8 mouse cellular contexts compared by ENCODE assay signal in genomic region chr11:67110168-67110948, GRCm38 (mm10). TPM values are rescaled to one million over a fixed set of nuclear protein-coding genes. Genes with fewer than 3 reads are reported as not detected.
DNase-seq lines count a peak whose midpoint lies in the region; ATAC-seq and TF ChIP-seq lines count a peak whose summit lies in the region.

No protein-coding gene starts in this region.

- no peak overlapping the region for H3K9ac ChIP-seq in heart, adult 2 months (ENCODE audit: low read depth, low read length)
- no peak overlapping the region for H3K9ac ChIP-seq in heart, embryonic 11.5 days (ENCODE audit: low read depth, low read length)
- no peak overlapping the region for H3K9ac ChIP-seq in forebrain, embryonic 14.5 days (ENCODE audit: low read length)
- H3K9ac ChIP-seq in hindbrain, embryonic 16.5 days (ENCODE audit: low read depth, low read length), result no peak overlapping the region

- no peaks in the 10 kb centered on the region for H3K27me3 ChIP-seq in heart, adult 2 months (ENCODE audit: control insufficient read depth, insufficient read depth, low read length)
- peaks cover 3% of the 10 kb centered on the region; the same call in 1 of the 2 replicates for H3K27me3 ChIP-seq in heart, embryonic 11.5 days (ENCODE audit: control insufficient read depth, insufficient read depth, low read length)
- no peaks in the 10 kb centered on the region for H3K27me3 ChIP-seq in forebrain, embryonic 14.5 days (replicated peaks; ENCODE audit: control insufficient read depth, insufficient read depth, low read length)
- no peaks in the 10 kb centered on the region for H3K27me3 ChIP-seq in hindbrain, embryonic 16.5 days (replicated peaks; ENCODE audit: control insufficient read depth, insufficient read depth, low read length)
- H3K27me3 ChIP-seq in midbrain, embryonic 10.5 days (ENCODE audit: low read depth, poor library complexity, severe bottlenecking), result peaks cover 14% of the 10 kb centered on the region; the same call in 1 of the 2 replicates

- no peaks in the 10 kb centered on the region for H3K4me1 ChIP-seq in heart, adult 2 months (ENCODE audit: control insufficient read depth, insufficient read depth, low read length)
- H3K4me1 ChIP-seq in heart, embryonic 11.5 days (ENCODE audit: control insufficient read depth, insufficient read depth, low read length), result peaks cover 9% of the 10 kb centered on the region; the same call in 1 of the 2 replicates
- H3K4me1 ChIP-seq in forebrain, embryonic 14.5 days (ENCODE audit: control insufficient read depth, insufficient read depth, low read length), result no peaks in the 10 kb centered on the region
- H3K4me1 ChIP-seq in hindbrain, embryonic 16.5 days (ENCODE audit: control insufficient read depth, insufficient read depth, low read depth, low read length), result no peaks in the 10 kb centered on the region; the same call in 1 of the 2 replicates
- H3K4me1 ChIP-seq in midbrain, embryonic 10.5 days, result peaks cover 11% of the 10 kb centered on the region

- TF ChIP-seq POLR2A in heart, adult 2 months (IDR thresholded peaks at IDR 0.05; ENCODE audit: insufficient read depth, low read depth, low read length), result no peak

- no peaks in the 10 kb centered on the region for H3K9me3 ChIP-seq in heart, embryonic 11.5 days (replicated peaks; ENCODE audit: control insufficient read depth, low read length)
- no peaks in the 10 kb centered on the region for H3K9me3 ChIP-seq in forebrain, embryonic 14.5 days (replicated peaks; ENCODE audit: control insufficient read depth, low read length)
- H3K9me3 ChIP-seq in hindbrain, embryonic 16.5 days (ENCODE audit: control insufficient read depth, low read length), result no peaks in the 10 kb centered on the region
- no peaks in the 10 kb centered on the region for H3K9me3 ChIP-seq in midbrain, embryonic 10.5 days (replicated peaks)

- WGBS in heart, adult 2 months, result 34% methylated on average over 5 of the region's 5 CpGs
- WGBS in heart, embryonic 11.5 days (ENCODE audit: insufficient replicate concordance), result 34% methylated on average over 5 of the region's 5 CpGs
- 39% methylated on average over 5 of the region's 5 CpGs for WGBS in forebrain, embryonic 14.5 days
- 31% methylated on average over 5 of the region's 5 CpGs for WGBS in hindbrain, embryonic 16.5 days
- WGBS in midbrain, embryonic 10.5 days, result 36% methylated on average over 5 of the region's 5 CpGs

- TF ChIP-seq CTCF in heart, adult 2 months (IDR thresholded peaks at IDR 0.05), result peak; percentile 97

- ATAC-seq in heart, embryonic 11.5 days (replicated peaks; ENCODE audit: insufficient number of reproducible peaks, low FRiP score, low TSS enrichment), result no peak
- ATAC-seq in forebrain, embryonic 14.5 days, result peak; percentile 57
- ATAC-seq in hindbrain, embryonic 16.5 days, result peak; percentile 61

- intact Hi-C loops in heart, adult 2 months (cut with DNase I), result loop anchor here (2.0 to 5.0 kb wide), 2 partner anchors 536 to 567 kb away; no protein-coding TSS in a partner anchor

- 0 out of 2 replicates have a peak, but pooled peaks have one; percentile 11 for TF ChIP-seq EP300 in heart, adult 2 months (IDR thresholded peaks at IDR 0.05; ENCODE audit: insufficient read depth, low read depth, low read length)

- no peaks in the 10 kb centered on the region for H3K79me2 ChIP-seq in heart, adult 2 months (replicated peaks; ENCODE audit: control insufficient read depth, insufficient read depth, low read length)

- H3K4me3 ChIP-seq in heart, adult 2 months, result no peak overlapping the region
- H3K4me3 ChIP-seq in heart, embryonic 11.5 days (ENCODE audit: low read depth, low read length), result no peak overlapping the region
- H3K4me3 ChIP-seq in forebrain, embryonic 14.5 days (ENCODE audit: low read depth, low read length), result no peak overlapping the region
- H3K4me3 ChIP-seq in hindbrain, embryonic 16.5 days (ENCODE audit: low read length), result no peak overlapping the region
- H3K4me3 ChIP-seq in midbrain, embryonic 10.5 days, result no peak overlapping the region

- peak; percentile 37 to 64 for DNase-seq in heart, adult 2 months
- DNase-seq in cerebellum, adult 11 months, result peak; percentile 90
- DNase-seq in forebrain, embryonic 14.5 days (ENCODE audit: low spot score), result peak; percentile 86
- peak; percentile 86 to 92 for DNase-seq in left cerebral cortex, adult 18-20 months (ENCODE audit: low spot score in 2 of 2)
- DNase-seq in midbrain, embryonic 10.5 days (ENCODE audit: low spot score), result peak; percentile 65
- peak; percentile 89 for DNase-seq in right cerebral cortex, postnatal 4 days

- H3K36me3 ChIP-seq in heart, adult 2 months (ENCODE audit: control insufficient read depth, insufficient read depth, low read length), result no peaks in the 10 kb centered on the region
- H3K36me3 ChIP-seq in heart, embryonic 11.5 days (ENCODE audit: control insufficient read depth, insufficient read depth, low read length), result no peaks in the 10 kb centered on the region
- H3K36me3 ChIP-seq in forebrain, embryonic 14.5 days (ENCODE audit: control insufficient read depth, insufficient read depth, low read length), result no peaks in the 10 kb centered on the region
- H3K36me3 ChIP-seq in hindbrain, embryonic 16.5 days (ENCODE audit: control insufficient read depth, insufficient read depth, low read length), result no peaks in the 10 kb centered on the region
- no peaks in the 10 kb centered on the region for H3K36me3 ChIP-seq in midbrain, embryonic 10.5 days

- H3K4me2 ChIP-seq in heart, embryonic 11.5 days, result no peak overlapping the region
- no peak overlapping the region for H3K4me2 ChIP-seq in forebrain, embryonic 14.5 days (ENCODE audit: low read length)
- no peak overlapping the region for H3K4me2 ChIP-seq in hindbrain, embryonic 16.5 days (ENCODE audit: low read length)

- H3K27ac ChIP-seq in heart, adult 2 months, result no peak overlapping the region
- H3K27ac ChIP-seq in heart, embryonic 11.5 days (ENCODE audit: low read depth, low read length), result no peak overlapping the region
- no peak overlapping the region for H3K27ac ChIP-seq in forebrain, embryonic 14.5 days (ENCODE audit: low read depth, low read length)
- H3K27ac ChIP-seq in hindbrain, embryonic 16.5 days (ENCODE audit: low read depth, low read length), result no peak overlapping the region
- H3K27ac ChIP-seq in midbrain, embryonic 10.5 days (replicated peaks), result no peak overlapping the region

RNA-seq across cellular contexts. Expression of gene Myh3, which starts 32.3 kb away (rescaled TPM):
- not detected for total RNA-seq in heart, adult 2 months (2021)
- polyA plus RNA-seq in heart, adult 2 months (2012; rRNA removed), result not detected in 2 replicates
- polyA plus RNA-seq in heart, embryonic 11.5 days (2014; fragmentation: Nextera tagmentation; extraction: Ambion mirVana), result 0.44 and 0.56 TPM in 2 replicates
- 0.04 and 0.06 TPM in 2 replicates for polyA plus RNA-seq in forebrain, embryonic 14.5 days (2014; fragmentation: Nextera tagmentation; extraction: Ambion mirVana)
- 0.29 and 11.0 TPM in 2 replicates for polyA plus RNA-seq in hindbrain, embryonic 16.5 days (2015; fragmentation: Nextera tagmentation; extraction: Ambion mirVana)
- total RNA-seq in left cerebral cortex, adult 18-20 months (2021), result 1 to 10 TPM; 4.1 to 4.2 TPM
- polyA plus RNA-seq in midbrain, embryonic 10.5 days (2016; fragmentation: Nextera tagmentation; extraction: Ambion mirVana), result 0.11 and 0.37 TPM in 2 replicates

RNA-seq across cellular contexts. Expression of gene Sco1, which starts 57.9 kb away (rescaled TPM):
- 10 to 100 TPM; 18.3 to 20.1 TPM for total RNA-seq in heart, adult 2 months (2021)
- polyA plus RNA-seq in heart, adult 2 months (2012; rRNA removed), result 7.8 and 12.0 TPM in 2 replicates
- 24.2 and 24.9 TPM in 2 replicates for polyA plus RNA-seq in heart, embryonic 11.5 days (2014; fragmentation: Nextera tagmentation; extraction: Ambion mirVana)
- 9.3 and 10.3 TPM in 2 replicates for polyA plus RNA-seq in forebrain, embryonic 14.5 days (2014; fragmentation: Nextera tagmentation; extraction: Ambion mirVana)
- 9.6 and 12.0 TPM in 2 replicates for polyA plus RNA-seq in hindbrain, embryonic 16.5 days (2015; fragmentation: Nextera tagmentation; extraction: Ambion mirVana)
- 10 to 100 TPM; 10.8 TPM for total RNA-seq in left cerebral cortex, adult 18-20 months (2021)
- polyA plus RNA-seq in midbrain, embryonic 10.5 days (2016; fragmentation: Nextera tagmentation; extraction: Ambion mirVana), result 20.3 and 22.5 TPM in 2 replicates

RNA-seq across cellular contexts. Expression of gene Adprm, which starts 58.0 kb away (rescaled TPM):
- total RNA-seq in heart, adult 2 months (2021), result 10 to 100 TPM; 10.8 to 14.6 TPM
- polyA plus RNA-seq in heart, adult 2 months (2012; rRNA removed), result 9.8 and 20.6 TPM in 2 replicates
- polyA plus RNA-seq in heart, embryonic 11.5 days (2014; fragmentation: Nextera tagmentation; extraction: Ambion mirVana), result 18.9 and 21.2 TPM in 2 replicates
- polyA plus RNA-seq in forebrain, embryonic 14.5 days (2014; fragmentation: Nextera tagmentation; extraction: Ambion mirVana), result 35.4 and 38.8 TPM in 2 replicates
- 30.3 and 30.8 TPM in 2 replicates for polyA plus RNA-seq in hindbrain, embryonic 16.5 days (2015; fragmentation: Nextera tagmentation; extraction: Ambion mirVana)
- total RNA-seq in left cerebral cortex, adult 18-20 months (2021), result 10 to 100 TPM; 24.3 to 27.5 TPM
- polyA plus RNA-seq in midbrain, embryonic 10.5 days (2016; fragmentation: Nextera tagmentation; extraction: Ambion mirVana), result 30.0 and 37.6 TPM in 2 replicates
